Mouse (Mus musculus) CH12.LX (cell line): Measurements from ENCODE around the gene Tef.

Source experiments
- CTCF ChIP-seq, 2 experiments: IDR thresholded peaks in 1 of 2; conservative IDR thresholded peaks in 1 of 2; 2 replicates each; pipeline ENCODE4 v1.5.1; 2011 to 2012; ENCODE audit warnings: low read depth in 2 of 2, low read length in 2 of 2, improper control_type of control experiment in 1 of 2, inconsistent platforms in 1 of 2, mild to moderate bottlenecking in 1 of 2, moderate library complexity in 1 of 2
- MYC ChIP-seq: IDR thresholded peaks from 2 replicates; pipeline ENCODE4 v1.6.1; 2011; ENCODE audit warnings: low read depth, mild to moderate bottlenecking, improper control_type of control experiment, low read length

GRCm38 (mm10) chr15:81872262-81873136, 70.3 kb downstream of the Tef start, which contains the start of gene Aco2:
- TF ChIP-seq CTCF (conservative IDR thresholded peaks at IDR 0.05 in 1 of 2, IDR thresholded peaks at IDR 0.05 in 1 of 2; ENCODE audit: low read depth in 2 of 2, low read length in 2 of 2) (no peak), MYC (peak; percentile 56)
